Mouse (Mus musculus) sigmoid colon, adult 10 weeks (tissue): Measurements from ENCODE around the gene Slc22a21. TPM values are rescaled to one million over a fixed set of nuclear protein-coding genes. Genes with fewer than 3 reads are reported as not detected.

ENCODE experiments used
- polyA plus RNA-seq: library from polyadenylated mRNA; stranded (reverse); fragments of 350-450 nt; fragmentation: Illumina TruSeq; extraction: RNeasy Lipid Tissue Mini Kit (QIAGEN cat#74804); gene quantifications from one replicate; pipeline ENCODE4 v1.2.3, GENCODE M21; 2014; ENCODE audit warnings: low read depth, low replicate concordance

Slc22a21 gene
- polyA plus RNA-seq: 18.1 TPM

DNA sequence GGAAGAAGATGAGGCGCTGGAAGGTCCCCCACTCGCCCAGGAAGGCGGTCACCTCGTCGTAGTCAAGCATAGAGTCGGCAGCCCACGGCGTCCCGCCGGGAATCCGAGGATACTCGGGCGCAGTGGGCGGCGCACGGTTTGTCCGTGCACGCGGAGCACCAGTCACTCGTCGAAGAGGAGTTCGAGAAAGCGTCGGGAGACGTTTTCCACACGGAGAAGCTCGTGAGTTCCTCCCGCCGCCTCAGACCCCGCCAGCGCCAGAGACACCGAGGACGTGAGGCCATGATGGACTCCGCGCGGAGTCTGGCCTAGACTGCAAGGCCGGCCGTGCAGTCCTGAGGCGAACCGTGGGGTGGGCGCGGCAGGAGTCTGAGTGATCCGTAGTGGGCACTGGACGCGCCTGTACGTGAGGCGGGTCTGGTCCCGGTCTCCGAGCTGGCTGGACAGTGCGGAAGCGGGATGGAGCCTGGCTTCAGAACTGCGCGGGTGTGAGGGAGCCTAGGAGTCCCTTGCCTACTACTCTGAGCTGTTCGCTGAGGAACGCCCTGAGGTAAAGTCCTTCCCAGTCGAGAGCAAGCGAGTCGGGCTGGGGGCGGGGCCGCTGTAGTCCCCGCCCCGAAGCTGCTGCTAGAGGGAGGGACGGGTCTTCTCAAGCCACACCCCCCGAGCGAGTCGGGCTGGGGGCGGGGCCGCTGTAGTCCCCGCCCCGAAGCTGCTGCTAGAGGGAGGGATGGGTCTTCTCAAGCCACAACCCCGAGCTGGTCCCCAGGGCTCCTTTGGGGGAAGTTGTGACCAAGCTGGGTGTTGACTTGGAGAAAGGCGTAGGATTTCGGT is at the start of gene Slc22a21:
TSS of gene Slc22a21 (minus strand) at position 545 of the 834 bp plus-strand sequence.

DNA sequence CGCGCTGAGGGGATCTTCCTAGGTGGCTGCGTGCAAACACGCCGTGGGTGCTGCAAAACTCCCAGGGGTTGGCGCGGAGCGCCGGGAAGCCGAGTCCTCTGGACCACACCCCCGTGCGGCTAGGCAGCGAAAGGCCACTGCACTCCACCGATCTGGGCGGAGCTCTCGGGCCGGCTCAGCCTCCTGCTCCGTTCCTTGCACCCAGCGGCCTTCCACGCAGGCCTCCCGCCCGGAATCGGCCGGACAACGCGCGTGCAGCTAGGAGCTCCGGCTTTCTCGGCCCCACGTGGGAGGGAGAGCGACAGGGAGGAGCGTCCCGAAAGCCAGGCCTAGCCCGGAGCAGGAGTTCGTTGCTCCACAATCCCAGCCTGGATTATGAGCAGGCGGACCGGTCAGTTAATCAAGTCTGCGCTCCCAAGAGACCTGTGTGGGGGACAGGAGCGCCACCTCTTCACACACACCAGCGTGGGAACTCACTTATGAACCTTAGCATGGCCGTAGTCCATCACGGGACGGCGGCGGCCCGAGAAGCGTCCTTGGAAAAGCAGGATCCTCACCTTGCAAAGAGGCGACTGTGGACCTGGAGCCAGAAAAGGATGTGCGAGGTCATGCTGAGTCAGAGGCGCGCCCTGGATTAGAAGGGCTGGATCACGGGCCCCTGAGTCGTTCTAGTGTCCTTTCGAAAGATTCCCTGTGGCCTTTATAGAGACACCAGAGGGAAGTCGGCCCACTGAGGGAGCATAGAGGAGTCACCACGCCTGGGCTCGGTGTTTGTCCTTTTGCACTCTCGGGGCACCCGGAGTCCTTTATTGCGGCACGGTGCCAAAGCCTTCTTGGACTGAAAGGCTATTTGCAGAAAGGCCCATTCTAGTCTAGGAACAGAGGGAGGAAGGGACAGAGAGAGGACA is 48.2 kb upstream of the Slc22a21 start, which contains the start of gene Slc22a4:
TSS of gene Slc22a4 (minus strand) at position 47 of the 908 bp plus-strand sequence.

Other genes starting within 250 kb of the Slc22a21 start
- 27.3 TPM for gene Irf1, start 210.3 kb downstream of the Slc22a21 start, polyA plus RNA-seq
- gene Gm17334, start 207.1 kb downstream of the Slc22a21 start, polyA plus RNA-seq: not detected
- gene Gm12216, start 121.1 kb downstream of the Slc22a21 start, polyA plus RNA-seq: 1.3 TPM
- 26.6 TPM for gene Slc22a5, start 88.7 kb downstream of the Slc22a21 start, polyA plus RNA-seq
- 0.79 TPM for gene Slc22a4, start 47.8 kb upstream of the Slc22a21 start, polyA plus RNA-seq
- 1.0 TPM for gene Pdlim4, start 88.7 kb upstream of the Slc22a21 start, polyA plus RNA-seq
- gene P4ha2, start 119.8 kb upstream of the Slc22a21 start, polyA plus RNA-seq: 1.9 TPM